Mouse (Mus musculus) bone marrow, adult 2 months (tissue): ENCODE measurements around the gene Tjp1. TPM values are rescaled to one million over a fixed set of nuclear protein-coding genes. Genes with fewer than 3 reads are reported as not detected.

Experiments
- H3K27ac ChIP-seq: fragments of 200-500 bp; 2 replicates; pipeline ENCODE4 v1.5.1; 2012; ENCODE audit warnings: low read depth, mild to moderate bottlenecking, control low read depth, inconsistent platforms, low read length; ENCODE audit not compliant: control insufficient read depth, poor library complexity, insufficient read depth
- H3K4me1 ChIP-seq: fragments of 200-500 bp; 2 replicates; pipeline ENCODE4 v1.6.1; 2011; ENCODE audit warnings: low read length; ENCODE audit not compliant: control insufficient read depth, insufficient read depth
- H3K4me3 ChIP-seq: fragments of 200-500 bp; replicated peaks from 2 replicates; pipeline ENCODE3; 2011; ENCODE audit warnings: mild to moderate bottlenecking, low read depth, low read length, control low read depth; ENCODE audit not compliant: control insufficient read depth
- CTCF ChIP-seq: fragments of 200-500 bp; IDR thresholded peaks from 2 replicates; pipeline ENCODE4 v1.5.1; 2011; ENCODE audit warnings: low read length, control low read depth; ENCODE audit not compliant: control insufficient read depth, insufficient read depth
- POLR2A ChIP-seq: fragments of 200-500 bp; IDR thresholded peaks from 2 replicates; pipeline ENCODE4 v1.6.1; 2011; ENCODE audit warnings: low read depth, mild to moderate bottlenecking, control low read depth, low read length, borderline replicate concordance; ENCODE audit not compliant: control insufficient read depth
- WGBS: fragments of 180-500 bp; shearing (Covaris S2); methylation state at CpG from one replicate; pipeline ENCODE4 v1.1.7; 2018; 5-methylcytosine and 5-hydroxymethylcytosine counted together
- polyA plus RNA-seq: library from polyadenylated mRNA; stranded (reverse); fragments of >200 nt; gene quantifications from 2 replicates; pipeline ENCODE4 v1.2.4, GENCODE M21; 2011; ENCODE audit warnings: low replicate concordance; ENCODE audit not compliant: missing spikeins, insufficient read depth, insufficient read length

Tjp1 gene
- polyA plus RNA-seq, 1 experiment: 16.9 TPM

- no peak for TF ChIP-seq POLR2A
- TF ChIP-seq CTCF: no peak
- Histone ChIP-seq H3K4me1 (no peaks in the 10 kb centered on the region; the same call in 1 of the 2 replicates), H3K27ac (no peak overlapping the region), H3K4me3 (no peak overlapping the region)
- WGBS: 74% methylated on average over 10 of the region's 10 CpGs
Observed at GRCm38 (mm10) chr7:65418366-65418911, 109.1 kb downstream of the Tjp1 start.

- Histone ChIP-seq H3K4me3 (no peak overlapping the region), H3K4me1 (no peaks in the 10 kb centered on the region; the same call in 1 of the 2 replicates), H3K27ac (no peak overlapping the region)
- TF ChIP-seq POLR2A (no peak), CTCF (no peak)
- 61% methylated on average over 10 of the region's 10 CpGs for WGBS
Observed at GRCm38 (mm10) chr7:65417231-65418100, 110.1 kb downstream of the Tjp1 start.

GRCm38 (mm10) chr7:65416506-65416905 lies 111.1 kb downstream of the Tjp1 start:
- Histone ChIP-seq H3K4me1 (no peaks in the 10 kb centered on the region; the same call in 1 of the 2 replicates), H3K4me3 (no peak overlapping the region), H3K27ac (no peak overlapping the region)
- TF ChIP-seq POLR2A: no peak
- no peak for TF ChIP-seq CTCF
- 81% methylated on average over 3 of the region's 3 CpGs for WGBS

- H3K4me3 ChIP-seq: no peak overlapping the region
- no peak overlapping the region for H3K27ac ChIP-seq
- 81% methylated on average over 13 of the region's 13 CpGs for WGBS
- TF ChIP-seq POLR2A: no peak
- no peak for TF ChIP-seq CTCF
- H3K4me1 ChIP-seq: no peaks in the 10 kb centered on the region; the same call in 1 of the 2 replicates
Observed at GRCm38 (mm10) chr7:65413946-65414945, 113.3 kb downstream of the Tjp1 start.

- no peak for TF ChIP-seq CTCF
- TF ChIP-seq POLR2A: no peak
- Histone ChIP-seq H3K4me3 (no peak overlapping the region), H3K27ac (no peak overlapping the region), H3K4me1 (no peaks in the 10 kb centered on the region; the same call in 1 of the 2 replicates)
- WGBS: 8% methylated on average over 7 of the region's 7 CpGs
Observed at GRCm38 (mm10) chr7:65410668-65411067, 116.9 kb downstream of the Tjp1 start.

GRCm38 (mm10) chr7:65406427-65406826 lies 121.2 kb downstream of the Tjp1 start:
- no peak for TF ChIP-seq POLR2A

GRCm38 (mm10) chr7:65402516-65402915 lies 125.1 kb downstream of the Tjp1 start:
- H3K27ac ChIP-seq: no peak overlapping the region
- H3K4me1 ChIP-seq: no peaks in the 10 kb centered on the region
- WGBS: 81% methylated on average over 5 of the region's 5 CpGs
- TF ChIP-seq POLR2A (no peak), CTCF (no peak)
- H3K4me3 ChIP-seq: no peak overlapping the region

More at GRCm38 (mm10) chr7:65406427-65406826, 121.2 kb downstream of the Tjp1 start:
- H3K4me1 ChIP-seq: no peaks in the 10 kb centered on the region; the same call in 1 of the 2 replicates
- H3K4me3 ChIP-seq: no peak overlapping the region
- 69% methylated on average over 3 of the region's 3 CpGs for WGBS
- no peak overlapping the region for H3K27ac ChIP-seq

- no peak for TF ChIP-seq CTCF
- TF ChIP-seq POLR2A: no peak
- no peaks in the 10 kb centered on the region for H3K4me1 ChIP-seq
- H3K4me3 ChIP-seq: no peak overlapping the region
- no peak overlapping the region for H3K27ac ChIP-seq
Observed at GRCm38 (mm10) chr7:65401622-65402021, 126.0 kb downstream of the Tjp1 start.
